Mouse (Mus musculus): Measurements from ENCODE around the gene Plekhm3.

The Plekhm3 gene

DNA sequence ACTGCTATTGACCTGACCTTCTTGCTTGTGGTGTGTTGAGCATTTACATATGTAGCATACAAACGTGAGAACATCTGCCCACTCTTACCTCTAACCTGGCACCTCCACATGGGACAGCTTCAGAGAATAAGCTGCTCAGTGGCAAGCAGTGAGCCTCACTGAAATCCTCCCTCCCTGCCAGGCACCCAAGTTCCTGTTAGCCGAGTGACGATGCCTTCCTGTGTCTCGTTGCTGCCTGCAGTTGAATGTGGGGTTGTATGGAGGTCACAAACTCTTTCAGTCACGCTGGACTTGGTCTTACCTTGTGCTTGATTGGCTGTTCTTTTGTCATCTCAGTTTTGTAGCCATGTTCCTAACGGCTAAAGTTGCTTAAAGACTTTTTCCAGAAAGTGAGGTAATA lies 133.1 kb downstream of the Plekhm3 start:
- DNase-seq (ENCODE audit: low spot score) = no peak

- no peak for DNase-seq (ENCODE audit: low spot score)
Observed at GRCm38 (mm10) chr1:64817709-64818108, 138.9 kb downstream of the Plekhm3 start.

- no peak for DNase-seq (ENCODE audit: low spot score)
Observed at GRCm38 (mm10) chr1:64813182-64813581, 143.4 kb downstream of the Plekhm3 start.

GRCm38 (mm10) chr1:64811956-64812355 lies 144.7 kb downstream of the Plekhm3 start:
- DNase-seq (ENCODE audit: low spot score) = no peak

DNA sequence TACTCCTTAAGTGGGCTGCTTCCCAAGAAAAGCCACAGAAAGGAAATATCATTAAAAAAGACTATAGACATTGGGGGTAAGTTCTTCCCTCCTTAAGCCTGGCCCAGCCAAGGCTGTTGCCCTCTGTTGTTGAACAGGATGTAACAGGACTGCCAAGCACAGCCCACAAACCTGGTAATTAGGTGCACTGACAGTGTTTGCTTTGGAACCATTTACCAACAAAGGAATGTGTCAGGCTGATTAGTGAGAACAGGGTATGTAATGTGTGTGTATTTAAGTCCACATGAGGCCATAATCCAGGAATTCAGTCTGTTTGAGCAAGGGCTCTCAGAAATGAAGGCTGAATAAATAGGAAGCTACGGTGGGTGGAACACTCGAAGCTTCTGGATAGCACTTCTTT lies 147.5 kb downstream of the Plekhm3 start:
- DNase-seq (ENCODE audit: low spot score) = peak; percentile 89

DNA sequence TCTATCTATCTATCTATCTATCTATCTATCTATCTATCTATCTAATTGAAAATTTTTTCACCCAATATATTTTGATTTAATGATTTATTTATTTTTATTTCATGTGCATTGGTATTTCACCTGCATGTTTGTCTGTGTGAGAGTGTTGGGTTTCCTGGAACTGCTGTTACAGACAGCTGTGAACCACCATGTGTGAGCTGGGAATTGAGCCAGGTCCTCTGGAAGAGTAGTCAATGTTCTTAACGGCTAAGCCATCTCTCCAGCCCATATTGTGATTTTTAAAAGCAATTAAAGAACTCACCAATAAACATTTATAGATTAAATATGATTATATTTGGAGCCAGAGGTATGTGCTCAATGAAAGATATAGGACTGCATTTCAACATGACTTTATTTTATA lies 148.9 kb downstream of the Plekhm3 start:
- no peak for DNase-seq (ENCODE audit: low spot score)

GRCm38 (mm10) chr1:64805217-64805616 lies 151.4 kb downstream of the Plekhm3 start:
- DNase-seq (ENCODE audit: low spot score) = no peak

DNA sequence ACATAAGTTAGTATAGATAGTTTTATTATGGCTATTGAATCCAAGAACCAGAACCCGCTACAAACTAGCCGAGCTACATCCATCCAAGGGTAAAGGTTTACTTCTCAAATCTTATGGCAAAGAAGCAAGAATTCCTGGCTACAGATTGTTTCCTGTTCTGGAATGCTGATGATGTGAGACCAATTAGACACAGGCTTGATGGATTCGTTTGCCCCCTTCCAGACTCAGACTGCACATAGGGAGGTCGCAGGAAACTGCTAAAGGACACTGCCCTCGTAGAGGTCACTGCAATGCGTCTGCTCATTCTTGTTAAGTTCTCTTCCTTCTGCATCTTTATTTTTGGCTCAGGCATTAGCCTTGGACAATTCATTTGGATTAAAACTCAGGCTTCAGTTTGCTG lies 154.0 kb downstream of the Plekhm3 start:
- DNase-seq (ENCODE audit: low spot score) = peak; percentile 31

GRCm38 (mm10) chr1:64797621-64798020 lies 159.0 kb downstream of the Plekhm3 start:
- DNase-seq (ENCODE audit: low spot score) = no peak

GRCm38 (mm10) chr1:64796867-64797582 lies 159.6 kb downstream of the Plekhm3 start:
- DNase-seq (ENCODE audit: low spot score) = peak; percentile 19

DNA sequence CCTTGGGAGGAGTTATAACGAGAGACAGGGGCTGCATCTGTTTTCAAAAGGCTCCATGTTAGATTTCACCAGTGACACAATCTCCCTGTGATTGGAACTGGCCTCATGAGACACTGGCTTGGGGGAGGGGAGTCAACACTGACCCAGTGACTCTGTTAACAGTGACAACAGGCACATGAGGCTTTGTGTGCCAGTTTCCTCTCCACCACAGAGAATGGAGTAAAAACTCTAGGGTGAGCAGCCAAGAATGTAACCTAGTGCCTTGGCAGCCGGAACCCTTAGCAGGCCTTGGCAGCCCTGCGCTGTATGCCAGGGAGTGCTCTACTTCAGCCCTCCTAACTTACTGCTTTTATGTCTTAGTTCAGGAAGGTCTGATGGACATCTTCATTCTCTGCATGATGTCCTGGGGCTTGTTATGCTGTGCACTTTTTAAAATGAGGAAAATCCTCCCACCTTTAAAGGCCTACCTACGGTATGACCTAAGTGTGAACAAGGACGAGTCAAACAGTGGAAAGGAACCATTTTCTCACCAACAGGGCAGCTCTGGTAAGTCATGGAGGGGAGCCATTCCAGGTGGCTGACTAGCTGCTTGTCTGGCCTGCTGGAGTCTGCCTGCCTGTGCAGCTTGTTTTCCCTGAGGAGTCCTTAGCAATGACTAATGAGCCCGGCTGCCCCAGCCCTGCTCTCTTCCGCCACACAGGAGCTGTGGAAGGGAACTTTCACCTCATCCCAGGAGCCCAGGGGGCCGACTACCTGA lies 161.2 kb downstream of the Plekhm3 start:
- DNase-seq (ENCODE audit: low spot score) = no peak

DNA sequence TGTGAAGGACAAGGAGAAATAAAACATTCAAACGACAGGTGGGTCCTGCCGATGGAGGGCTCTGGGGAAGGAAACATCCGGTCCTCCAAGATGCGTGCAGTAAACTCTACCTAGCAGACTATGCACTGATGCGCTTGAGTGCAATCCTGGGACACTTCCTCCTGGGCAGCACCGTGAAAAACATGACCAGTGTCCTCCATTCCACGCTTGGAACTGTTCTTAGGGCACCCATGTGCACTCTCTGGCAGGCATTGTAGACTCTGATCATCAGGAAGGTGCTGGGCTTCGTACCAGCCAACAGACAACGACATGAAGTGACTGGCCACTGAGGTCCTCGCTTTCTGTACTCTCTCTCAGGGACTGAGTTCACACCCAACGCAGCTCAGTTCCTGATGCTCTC lies 162.5 kb downstream of the Plekhm3 start:
- DNase-seq (ENCODE audit: low spot score) = no peak

GRCm38 (mm10) chr1:64793234-64793530 lies 163.4 kb downstream of the Plekhm3 start:
- no peak for DNase-seq (ENCODE audit: low spot score)

GRCm38 (mm10) chr1:64792521-64793233 lies 163.9 kb downstream of the Plekhm3 start:
- DNase-seq (ENCODE audit: low spot score) = peak; percentile 44

GRCm38 (mm10) chr1:64791826-64792225 lies 164.8 kb downstream of the Plekhm3 start:
- DNase-seq (ENCODE audit: low spot score) = no peak

GRCm38 (mm10) chr1:64790806-64791790 lies 165.5 kb downstream of the Plekhm3 start:
- DNase-seq (ENCODE audit: low spot score) = no peak

- no peak for DNase-seq (ENCODE audit: low spot score)
Observed at GRCm38 (mm10) chr1:64787701-64788515, 168.7 kb downstream of the Plekhm3 start.

- no peak for DNase-seq (ENCODE audit: low spot score)
Observed at GRCm38 (mm10) chr1:64779863-64780262, 176.8 kb downstream of the Plekhm3 start.

GRCm38 (mm10) chr1:64779415-64779814 lies 177.2 kb downstream of the Plekhm3 start:
- no peak for DNase-seq (ENCODE audit: low spot score)

DNA sequence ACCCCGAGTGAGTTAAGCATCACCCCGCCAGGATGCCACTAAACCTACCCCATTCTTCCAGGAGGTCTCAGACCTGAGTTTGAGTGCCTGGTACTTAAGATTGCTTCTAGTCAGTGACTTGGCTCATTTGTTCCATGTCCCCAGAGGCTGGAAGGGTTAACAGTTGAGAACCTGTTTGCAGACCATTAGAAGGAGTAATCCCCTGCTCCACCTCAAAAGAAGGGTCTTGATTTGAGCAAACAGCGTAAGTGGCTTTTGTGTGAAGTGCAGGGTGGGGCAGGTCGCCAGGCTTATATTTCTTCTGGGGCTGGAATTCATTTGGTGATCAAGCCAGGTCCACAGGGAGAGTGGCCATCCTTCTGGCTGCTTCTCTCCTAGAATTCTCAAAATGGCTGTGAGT lies 183.3 kb downstream of the Plekhm3 start:
- no peak for DNase-seq (ENCODE audit: low spot score)

GRCm38 (mm10) chr1:64770169-64770568 lies 186.5 kb downstream of the Plekhm3 start:
- no peak for DNase-seq (ENCODE audit: low spot score)
